Mouse (Mus musculus): ENCODE measurements around the gene Rcvrn.

Rcvrn gene

GRCm38 (mm10) chr11:67670031-67670430 is 25.1 kb upstream of the Rcvrn start:
- no peak for DNase-seq (ENCODE audit: low read depth)

GRCm38 (mm10) chr11:67672140-67672539 is 23.0 kb upstream of the Rcvrn start:
- DNase-seq (ENCODE audit: low read depth): no peak

- peak; percentile 20 for DNase-seq (ENCODE audit: low read depth)
These were observed 19.3 kb upstream of the Rcvrn start for GRCm38 (mm10) chr11:67675562-67676540.

- DNase-seq (ENCODE audit: low read depth): no peak
These were observed 15.8 kb upstream of the Rcvrn start for GRCm38 (mm10) chr11:67679300-67679699.

GRCm38 (mm10) chr11:67679930-67680329 is 15.2 kb upstream of the Rcvrn start:
- DNase-seq (ENCODE audit: low read depth): no peak

GRCm38 (mm10) chr11:67681871-67682270 is 13.3 kb upstream of the Rcvrn start:
- DNase-seq (ENCODE audit: low read depth): no peak

- no peak for DNase-seq (ENCODE audit: low read depth)
These were observed 9.0 kb upstream of the Rcvrn start for GRCm38 (mm10) chr11:67686109-67686508.

GRCm38 (mm10) chr11:67712976-67713375 is 17.9 kb downstream of the Rcvrn start:
- no peak for DNase-seq (ENCODE audit: low read depth)

GRCm38 (mm10) chr11:67715382-67715781 is 20.3 kb downstream of the Rcvrn start:
- DNase-seq (ENCODE audit: low read depth): no peak

- DNase-seq (ENCODE audit: low read depth): no peak
These were observed 26.4 kb downstream of the Rcvrn start for GRCm38 (mm10) chr11:67721485-67721884.

GRCm38 (mm10) chr11:67722399-67723156 is 27.5 kb downstream of the Rcvrn start:
- DNase-seq (ENCODE audit: low read depth): no peak

- no peak for DNase-seq (ENCODE audit: low read depth)
These were observed 28.3 kb downstream of the Rcvrn start for GRCm38 (mm10) chr11:67723231-67724013.

GRCm38 (mm10) chr11:67727095-67727494 is 32.0 kb downstream of the Rcvrn start:
- DNase-seq (ENCODE audit: low read depth): no peak

- DNase-seq (ENCODE audit: low read depth): no peak
These were observed 33.6 kb downstream of the Rcvrn start for GRCm38 (mm10) chr11:67728726-67729125.

- no peak for DNase-seq (ENCODE audit: low read depth)
These were observed 35.9 kb downstream of the Rcvrn start for GRCm38 (mm10) chr11:67731056-67731455.

- no peak for DNase-seq (ENCODE audit: low read depth)
These were observed 38.6 kb downstream of the Rcvrn start for GRCm38 (mm10) chr11:67733726-67734125.

GRCm38 (mm10) chr11:67734597-67734996 is 39.5 kb downstream of the Rcvrn start:
- DNase-seq (ENCODE audit: low read depth): no peak

- no peak for DNase-seq (ENCODE audit: low read depth)
These were observed 43.2 kb downstream of the Rcvrn start for GRCm38 (mm10) chr11:67738345-67738744.

GRCm38 (mm10) chr11:67738846-67739490 is 43.8 kb downstream of the Rcvrn start:
- DNase-seq (ENCODE audit: low read depth): no peak

- no peak for DNase-seq (ENCODE audit: low read depth)
These were observed 46.4 kb downstream of the Rcvrn start for GRCm38 (mm10) chr11:67741569-67741968.

All from fibroblast of lung, adult 2 months (primary cell).